Mouse (Mus musculus) heart, adult 2 months (tissue): ENCODE data around the gene Prmt2. TPM values are rescaled to one million over a fixed set of nuclear protein-coding genes. Genes with fewer than 3 reads are reported as not detected.

Experiments
- DNase-seq, 2 experiments: peaks; one replicate each; pipeline ENCODE4 v3.0.0; 2021
- H3K27ac ChIP-seq: fragments of 200-600 bp; 2 replicates; pipeline ENCODE4 v1.8.1; 2022
- H3K27me3 ChIP-seq: fragments of 200-500 bp; 2 replicates; pipeline ENCODE4 v1.6.1; 2012; ENCODE audit warnings: mild to moderate bottlenecking, low read length, inconsistent platforms, mixed read lengths; ENCODE audit not compliant: control insufficient read depth, insufficient read depth
- H3K36me3 ChIP-seq: fragments of 200-500 bp; 2 replicates; pipeline ENCODE4 v1.6.1; 2012; ENCODE audit warnings: low read length, inconsistent platforms; ENCODE audit not compliant: control insufficient read depth, insufficient read depth
- H3K4me1 ChIP-seq: fragments of 200-500 bp; 2 replicates; pipeline ENCODE4 v1.6.1; 2011; ENCODE audit warnings: low read length; ENCODE audit not compliant: control insufficient read depth, insufficient read depth
- H3K4me3 ChIP-seq: fragments of 200-600 bp; 2 replicates; pipeline ENCODE4 v1.8.1; 2022
- H3K79me2 ChIP-seq: fragments of 200-500 bp; replicated peaks from 2 replicates; pipeline ENCODE4 v1.6.1; 2012; ENCODE audit warnings: mild to moderate bottlenecking, inconsistent platforms, low read length, moderate library complexity, mixed read lengths; ENCODE audit not compliant: control insufficient read depth, insufficient read depth
- H3K9ac ChIP-seq: fragments of 200-500 bp; 2 replicates; pipeline ENCODE4 v1.6.1; 2012; ENCODE audit warnings: low read depth, mild to moderate bottlenecking, control low read depth, inconsistent platforms, low read length, mixed read lengths
- CTCF ChIP-seq: fragments of 200-600 bp; IDR thresholded peaks from 2 replicates; pipeline ENCODE4 v1.8.1; 2022; ENCODE audit warnings: antibody characterized with exemption, mild to moderate bottlenecking, moderate library complexity
- EP300 ChIP-seq: fragments of 200-500 bp; IDR thresholded peaks from 2 replicates; pipeline ENCODE4 v1.6.1; 2011; ENCODE audit warnings: low read depth, low read length, control low read depth; ENCODE audit not compliant: insufficient read depth
- POLR2A ChIP-seq: fragments of 200-500 bp; IDR thresholded peaks from 2 replicates; pipeline ENCODE4 v1.6.1; 2011; ENCODE audit warnings: mild to moderate bottlenecking, low read depth, low read length, control low read depth; ENCODE audit not compliant: insufficient read depth
- WGBS: fragments of 180-500 bp; shearing (Covaris S2); methylation state at CpG from one replicate; pipeline ENCODE4 v1.1.7; 2018; 5-methylcytosine and 5-hydroxymethylcytosine counted together
- intact Hi-C: fragments of 180-260 bp; cut with DNase I; formaldehyde crosslinking; loops from one replicate; pipeline ENCODE4 v1.15.1; 2025
- polyA plus RNA-seq: library from polyadenylated mRNA; depleted of rRNA; stranded (reverse); fragments of >200 nt; gene quantifications from 2 replicates; pipeline ENCODE4 v1.2.3, GENCODE M21; 2012
- total RNA-seq, 2 experiments: library from RNA; stranded (reverse); gene quantifications; 2 replicates each; pipeline ENCODE4 v1.2.3; 2021

The Prmt2 gene
- total and polyA plus RNA-seq, 3 experiments, result 7.9 to 23.0 (median 11.1) TPM

- H3K27ac ChIP-seq, result no peak overlapping the region
- no peaks in the 10 kb centered on the region for H3K36me3 ChIP-seq
- TF ChIP-seq POLR2A (no peak), CTCF (no peak), EP300 (no peak)
- no peak overlapping the region for H3K4me3 ChIP-seq
- H3K4me1 ChIP-seq, result peaks cover 7% of the 10 kb centered on the region
- WGBS, result 49% methylated on average over 6 of the region's 6 CpGs
- intact Hi-C loops, result no loop called here
- no peaks in the 10 kb centered on the region for H3K79me2 ChIP-seq
- no peak for DNase-seq
- H3K9ac ChIP-seq, result no peak overlapping the region
- no peaks in the 10 kb centered on the region for H3K27me3 ChIP-seq
Observed at GRCm38 (mm10) chr10:76255617-76256016, 18.0 kb upstream of the Prmt2 start.

GRCm38 (mm10) chr10:76253536-76253935, 15.9 kb upstream of the Prmt2 start, which contains the start of gene S100b:
Gene S100b (plus strand): TSS chr10:76253853.
- peak in 1 of 2 experiments; percentile 33 for DNase-seq
- Histone ChIP-seq H3K79me2 (no peaks in the 10 kb centered on the region), H3K4me1 (peaks cover 6% of the 10 kb centered on the region), H3K27me3 (no peaks in the 10 kb centered on the region), H3K36me3 (no peaks in the 10 kb centered on the region), H3K27ac (no peak within 1 kb of the TSS), H3K9ac (no peak within 1 kb of the TSS), H3K4me3 (no peak within 1 kb of the TSS)
- intact Hi-C loops, result no loop called here
- WGBS, result 33% methylated on average over 4 of the region's 4 CpGs
- TF ChIP-seq CTCF (no peak), EP300 (no peak), POLR2A (no peak)

- Histone ChIP-seq H3K27me3 (no peaks in the 10 kb centered on the region), H3K79me2 (no peaks in the 10 kb centered on the region), H3K27ac (no peak overlapping the region), H3K36me3 (no peaks in the 10 kb centered on the region), H3K9ac (no peak overlapping the region), H3K4me3 (no peak overlapping the region), H3K4me1 (peaks cover 5% of the 10 kb centered on the region)
- 100% methylated on average over 1 of the region's 1 CpGs for WGBS
- TF ChIP-seq POLR2A, result no peak
- TF ChIP-seq EP300, result no peak
- no peak for TF ChIP-seq CTCF
- no peak for DNase-seq
- intact Hi-C loops, result no loop called here
Observed at GRCm38 (mm10) chr10:76253079-76253478, 15.4 kb upstream of the Prmt2 start.

- Histone ChIP-seq H3K36me3 (no peaks in the 10 kb centered on the region), H3K79me2 (no peaks in the 10 kb centered on the region), H3K27ac (no peak overlapping the region), H3K4me3 (no peak overlapping the region), H3K27me3 (no peaks in the 10 kb centered on the region), H3K4me1 (no peaks in the 10 kb centered on the region), H3K9ac (no peak overlapping the region)
- intact Hi-C loops, result no loop called here
- no peak for TF ChIP-seq CTCF
- no peak for TF ChIP-seq POLR2A
- no peak for TF ChIP-seq EP300
- DNase-seq, result no peak
- WGBS, result 75% methylated on average over 7 of the region's 7 CpGs
Observed at GRCm38 (mm10) chr10:76250870-76251269, 13.2 kb upstream of the Prmt2 start.

GRCm38 (mm10) chr10:76248647-76248968, 10.9 kb upstream of the Prmt2 start:
- no peak for DNase-seq
- Histone ChIP-seq H3K4me3 (no peak overlapping the region), H3K79me2 (no peaks in the 10 kb centered on the region), H3K4me1 (no peaks in the 10 kb centered on the region), H3K9ac (no peak overlapping the region), H3K27me3 (no peaks in the 10 kb centered on the region), H3K27ac (no peak overlapping the region), H3K36me3 (no peaks in the 10 kb centered on the region)
- 85% methylated on average over 5 of the region's 5 CpGs for WGBS
- intact Hi-C loops, result no loop called here
- TF ChIP-seq POLR2A, result no peak
- no peak for TF ChIP-seq EP300
- no peak for TF ChIP-seq CTCF

- Histone ChIP-seq H3K27ac (no peak overlapping the region), H3K4me3 (no peak overlapping the region), H3K79me2 (no peaks in the 10 kb centered on the region), H3K9ac (no peak overlapping the region), H3K27me3 (no peaks in the 10 kb centered on the region), H3K4me1 (no peaks in the 10 kb centered on the region), H3K36me3 (no peaks in the 10 kb centered on the region)
- TF ChIP-seq EP300, result no peak
- no peak for TF ChIP-seq CTCF
- no peak for TF ChIP-seq POLR2A
- no peak for DNase-seq
- 70% methylated on average over 21 of the region's 21 CpGs for WGBS
- intact Hi-C loops, result no loop called here
Observed at GRCm38 (mm10) chr10:76247960-76248646, 10.4 kb upstream of the Prmt2 start.
